Mouse (Mus musculus) mouse trophoblast stem cell (cell line): Measurements from ENCODE around the gene Fut11.

Experiments used
- in situ Hi-C, 2 experiments: fragments of 300-500 bp; cut with MseI, MboI; formaldehyde crosslinking; loops; 2 replicates in 1 of 2; 3 replicates in 1 of 2; pipeline ENCODE4 v1.15.1; 2025

The Fut11 gene

GRCm38 (mm10) chr14:20718443-20718842 lies 23.7 kb downstream of the Fut11 start:
- in situ Hi-C loops = no loop called here

- in situ Hi-C loops = no loop called here
Observed at GRCm38 (mm10) chr14:20719767-20720166, 25.0 kb downstream of the Fut11 start.

- in situ Hi-C loops = no loop called here
Observed at GRCm38 (mm10) chr14:20721371-20721770, 26.6 kb downstream of the Fut11 start.

GRCm38 (mm10) chr14:20723006-20723405 lies 28.2 kb downstream of the Fut11 start:
- in situ Hi-C loops = no loop called here

- in situ Hi-C loops = no loop called here
Observed at GRCm38 (mm10) chr14:20724043-20724442, 29.3 kb downstream of the Fut11 start.

GRCm38 (mm10) chr14:20725660-20726339 lies 31.0 kb downstream of the Fut11 start:
- in situ Hi-C loops = no loop called here

- in situ Hi-C loops = no loop called here
Observed at GRCm38 (mm10) chr14:20729871-20730270, 35.1 kb downstream of the Fut11 start.

GRCm38 (mm10) chr14:20730853-20731602 lies 36.3 kb downstream of the Fut11 start:
- in situ Hi-C loops = no loop called here

GRCm38 (mm10) chr14:20733041-20733951 lies 38.5 kb downstream of the Fut11 start:
- in situ Hi-C loops = no loop called here

- in situ Hi-C loops = no loop called here
Observed at GRCm38 (mm10) chr14:20733952-20734774, 39.4 kb downstream of the Fut11 start, which contains the start of gene Ndst2. Gene Ndst2 (minus strand): TSS chr14:20734562.

- in situ Hi-C loops = no loop called here
Observed at GRCm38 (mm10) chr14:20735052-20735451, 40.3 kb downstream of the Fut11 start.

GRCm38 (mm10) chr14:20735892-20736390 lies 41.2 kb downstream of the Fut11 start:
- in situ Hi-C loops = no loop called here

- in situ Hi-C loops = no loop called here
Observed at GRCm38 (mm10) chr14:20737306-20737705, 42.5 kb downstream of the Fut11 start.

GRCm38 (mm10) chr14:20738511-20738910 lies 43.7 kb downstream of the Fut11 start:
- in situ Hi-C loops = no loop called here

- in situ Hi-C loops = no loop called here
Observed at GRCm38 (mm10) chr14:20741301-20741700, 46.5 kb downstream of the Fut11 start.

- in situ Hi-C loops = no loop called here
Observed at GRCm38 (mm10) chr14:20743614-20744013, 48.8 kb downstream of the Fut11 start.

GRCm38 (mm10) chr14:20746935-20747334 lies 52.2 kb downstream of the Fut11 start:
- in situ Hi-C loops = no loop called here

GRCm38 (mm10) chr14:20748388-20748787 lies 53.6 kb downstream of the Fut11 start:
- in situ Hi-C loops = no loop called here

GRCm38 (mm10) chr14:20749494-20750051 lies 54.8 kb downstream of the Fut11 start:
- in situ Hi-C loops = no loop called here

- in situ Hi-C loops = no loop called here
Observed at GRCm38 (mm10) chr14:20750503-20750902, 55.7 kb downstream of the Fut11 start.
